Mouse (Mus musculus) liver, postnatal 0 days (tissue): ENCODE results near the gene Shroom3.

ENCODE experiments used
- CTCF ChIP-seq: sonication (generic); IDR thresholded peaks from 2 replicates; pipeline ENCODE4 v1.5.1; 2016; ENCODE audit warnings: antibody characterized with exemption, low read depth
- EP300 ChIP-seq: IDR thresholded peaks from 2 replicates; pipeline ENCODE4 v1.6.1; 2016; ENCODE audit warnings: antibody characterized with exemption, low read depth, mild to moderate bottlenecking

DNA sequence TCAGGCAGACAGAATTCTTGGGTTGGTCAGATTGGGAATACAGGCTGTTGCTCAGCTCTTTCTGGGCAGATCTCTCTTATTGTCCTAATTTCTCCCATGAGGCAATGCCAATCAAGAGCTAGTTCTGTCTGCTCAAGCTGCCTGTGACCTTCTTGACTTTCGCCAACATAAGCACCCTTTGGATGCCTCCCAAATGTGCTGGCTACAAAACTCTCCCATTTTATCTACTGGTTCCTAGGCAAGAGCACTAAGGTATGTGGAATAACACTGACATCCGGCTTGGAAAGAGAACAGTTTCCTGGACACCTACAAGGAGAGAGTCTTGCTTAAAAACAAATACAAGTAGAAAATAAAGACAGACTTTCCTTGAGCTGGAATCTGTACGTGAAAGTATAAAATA lies 204.3 kb downstream of the Shroom3 start:
- no peak for TF ChIP-seq CTCF
- TF ChIP-seq EP300, result no peak
